Mouse (Mus musculus): ENCODE measurements around the gene Adam19.

GRCm38 (mm10) chr11:46061776-46062445, 6.1 kb downstream of the Adam19 start:
- TF ChIP-seq POLR2A (IDR thresholded peaks at IDR 0.05; ENCODE audit: borderline replicate concordance, extremely low read depth, insufficient read depth, insufficient read length, poor library complexity, severe bottlenecking) (no peak), CTCF (IDR thresholded peaks at IDR 0.05; ENCODE audit: borderline replicate concordance, extremely low read depth, insufficient read depth, insufficient read length) (no peak)

Data from brain, embryonic 14.5 days (tissue).